Mouse (Mus musculus) liver, adult (tissue): ENCODE results near the gene St6galnac4.

ENCODE experiments used
- GATA4 ChIP-seq: IDR thresholded peaks from 2 replicates; pipeline ENCODE4 v1.6.1; 2014; ENCODE audit warnings: mild to moderate bottlenecking, low read length; ENCODE audit not compliant: insufficient replicate concordance

St6galnac4 gene

DNA sequence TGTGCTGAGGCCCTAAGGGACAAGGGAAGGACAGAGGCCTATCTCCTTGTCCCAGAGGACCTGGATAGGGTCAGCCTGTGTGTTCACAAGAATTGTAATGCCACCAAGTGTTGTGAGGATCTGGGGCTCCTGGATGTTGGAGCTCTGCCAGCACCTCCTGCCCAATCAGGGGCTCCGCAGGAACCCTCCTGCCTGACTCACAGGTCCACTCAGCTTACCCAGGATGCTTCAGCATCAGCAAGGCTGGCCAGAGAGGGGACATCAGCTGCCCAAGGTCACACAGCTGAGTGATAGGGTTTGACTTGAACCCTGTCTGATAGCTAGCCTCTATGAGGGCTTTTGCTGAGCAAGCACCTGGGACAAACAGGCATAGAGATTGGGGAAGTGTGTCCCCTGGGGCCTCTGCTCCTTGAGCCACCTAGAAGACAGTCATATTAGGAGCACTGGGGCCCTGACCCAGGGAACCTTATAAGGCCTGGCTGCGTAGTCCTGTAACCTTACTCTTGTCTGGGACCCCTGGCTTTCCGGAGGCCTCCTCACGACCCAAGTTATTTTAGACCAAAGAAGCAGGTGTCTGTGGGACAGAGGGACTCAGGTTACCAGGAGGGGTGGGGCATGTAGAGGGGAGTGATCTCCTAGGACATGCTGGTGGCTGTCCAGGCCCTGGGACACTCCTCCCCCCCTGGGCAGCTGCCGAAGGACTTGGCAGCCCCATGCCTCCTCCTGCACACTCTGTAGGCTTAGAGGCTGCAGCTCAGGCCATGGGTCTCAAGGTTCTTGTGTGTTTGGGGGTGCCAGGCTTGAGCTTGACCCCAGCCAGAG lies 39.2 kb downstream of the St6galnac4 start:
- TF ChIP-seq GATA4, result no peak

DNA sequence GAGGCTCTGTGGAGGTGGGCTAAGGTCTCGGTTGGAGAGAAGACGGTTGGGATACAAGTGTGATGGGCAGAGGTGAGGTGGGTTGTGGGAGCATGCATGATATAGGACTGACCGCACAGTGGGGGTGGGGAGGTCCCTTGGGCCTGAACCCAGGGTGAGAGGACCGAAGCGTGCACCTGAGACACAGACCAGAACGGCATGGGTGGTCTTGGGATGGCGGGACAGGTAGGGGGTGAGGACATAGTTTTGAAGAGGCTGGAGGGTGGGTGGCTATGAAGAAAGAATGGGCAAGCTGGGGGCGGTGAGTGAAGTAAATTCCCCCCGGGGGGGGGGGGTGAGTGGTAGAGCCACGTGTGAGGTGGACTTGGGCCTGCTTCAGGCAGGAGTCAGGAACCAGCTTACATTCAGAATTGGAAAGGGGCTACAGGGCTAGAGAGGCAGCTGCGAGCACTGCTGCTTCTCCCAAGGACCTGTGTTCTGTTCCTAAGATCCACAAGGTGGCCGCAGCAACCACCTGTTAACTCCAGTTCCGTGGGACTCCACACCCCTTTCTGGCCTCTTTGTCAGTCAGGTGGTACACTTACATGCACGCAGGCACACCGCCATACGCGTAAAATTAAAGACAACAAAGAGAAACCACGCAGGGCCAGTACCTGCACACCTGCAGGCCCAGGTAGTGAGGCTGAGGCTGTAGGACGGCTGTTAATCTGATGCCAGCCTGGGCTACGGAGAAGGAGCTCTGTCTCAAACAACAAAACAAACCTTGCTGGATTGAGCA lies 40.6 kb downstream of the St6galnac4 start:
- no peak for TF ChIP-seq GATA4

DNA sequence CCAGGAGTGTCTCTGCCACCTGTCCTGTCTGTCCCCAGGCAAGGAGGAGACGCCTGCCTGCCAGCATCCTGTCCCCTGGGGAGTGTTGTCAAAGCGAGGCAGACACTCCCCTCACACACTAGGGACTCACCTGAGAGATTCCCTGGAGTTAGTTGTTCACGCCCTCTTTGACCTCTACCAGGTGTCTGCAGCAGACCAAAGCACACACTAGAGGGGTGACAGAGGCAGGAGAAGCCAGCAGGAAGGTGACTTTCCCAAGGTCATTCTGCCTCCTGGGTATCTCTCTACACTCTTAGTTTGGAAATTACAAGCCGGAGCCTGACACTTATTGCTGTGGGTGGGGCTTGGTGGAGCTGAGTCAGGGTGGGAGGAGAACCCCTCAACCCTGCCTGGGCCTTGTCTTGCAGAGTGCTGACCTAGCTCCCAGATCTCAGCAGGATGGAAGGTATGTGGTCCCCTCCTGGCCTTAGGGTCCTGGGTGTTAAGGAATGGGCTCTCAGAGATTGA lies 41.2 kb downstream of the St6galnac4 start:
- no peak for TF ChIP-seq GATA4

DNA sequence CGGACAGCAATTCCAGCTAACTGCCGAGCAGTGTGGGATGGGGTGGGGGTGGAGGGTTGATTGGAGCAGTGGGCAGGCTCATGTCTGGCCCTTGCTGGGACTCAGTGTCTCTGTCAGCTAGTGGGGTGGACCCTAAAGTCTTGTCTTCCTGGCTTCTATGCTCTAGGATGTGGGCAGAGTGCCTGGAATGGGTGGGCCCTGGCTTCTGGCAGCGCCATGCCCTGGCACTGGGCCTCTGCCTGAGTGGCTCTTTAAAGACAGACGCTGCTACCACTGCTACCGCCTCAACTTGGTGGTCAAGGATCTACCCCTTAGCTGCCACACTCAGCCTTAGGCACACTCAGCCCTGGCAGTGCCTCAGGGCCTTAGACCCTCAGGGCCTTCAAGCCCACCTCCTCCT lies 41.8 kb downstream of the St6galnac4 start:
- no peak for TF ChIP-seq GATA4

DNA sequence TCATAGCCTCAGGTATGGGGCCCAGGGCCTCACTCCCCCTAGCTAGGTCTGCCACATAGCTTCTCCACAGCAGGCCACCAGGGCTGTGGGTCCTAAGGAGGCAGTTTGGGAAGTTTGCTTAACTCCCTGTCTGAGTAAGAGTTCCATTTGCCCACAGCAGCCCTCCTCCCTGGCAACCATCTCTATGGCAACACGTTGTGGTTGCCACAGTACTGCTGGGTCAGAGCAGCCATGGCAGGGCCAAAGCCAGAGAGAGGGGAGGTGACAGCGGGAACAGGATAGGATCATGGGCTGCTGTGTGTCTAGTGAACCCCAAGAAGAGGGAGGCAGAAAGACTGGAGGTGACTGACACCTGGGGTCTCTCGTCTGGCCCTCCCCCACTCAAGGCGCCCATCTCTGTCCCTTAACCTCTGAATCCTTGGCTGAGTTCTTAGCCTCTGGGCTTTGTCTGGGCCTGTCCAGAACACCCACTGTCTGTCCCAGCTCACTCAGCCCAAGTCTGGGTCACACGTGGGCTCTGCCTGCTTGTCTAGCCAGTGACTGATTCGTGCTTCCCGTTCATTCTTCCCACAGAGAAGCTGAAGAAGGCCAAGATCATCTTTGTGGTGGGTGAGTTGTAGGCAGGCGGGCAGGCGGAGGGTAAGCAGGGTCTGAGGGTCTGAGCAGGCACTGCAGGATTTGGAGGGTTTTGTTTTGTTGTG lies 42.5 kb downstream of the St6galnac4 start:
- no peak for TF ChIP-seq GATA4

DNA sequence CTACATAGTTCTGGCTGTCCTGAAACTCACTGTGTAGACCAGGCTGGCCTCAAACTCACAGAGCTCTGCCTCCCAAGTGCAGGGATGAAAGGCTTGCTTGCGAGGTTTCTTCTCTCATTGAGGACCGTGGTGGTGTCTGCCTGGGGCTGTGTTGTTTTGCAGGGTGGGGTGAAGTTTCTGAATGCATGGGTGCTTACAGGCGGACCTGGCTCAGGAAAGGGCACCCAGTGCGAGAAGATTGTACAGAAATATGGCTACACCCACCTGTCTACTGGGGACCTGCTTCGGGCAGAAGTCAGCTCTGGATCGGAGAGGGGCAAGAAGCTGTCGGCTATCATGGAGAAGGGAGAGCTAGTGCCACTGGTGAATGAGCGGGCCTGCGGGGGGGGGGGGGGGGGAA lies 43.1 kb downstream of the St6galnac4 start:
- no peak for TF ChIP-seq GATA4

DNA sequence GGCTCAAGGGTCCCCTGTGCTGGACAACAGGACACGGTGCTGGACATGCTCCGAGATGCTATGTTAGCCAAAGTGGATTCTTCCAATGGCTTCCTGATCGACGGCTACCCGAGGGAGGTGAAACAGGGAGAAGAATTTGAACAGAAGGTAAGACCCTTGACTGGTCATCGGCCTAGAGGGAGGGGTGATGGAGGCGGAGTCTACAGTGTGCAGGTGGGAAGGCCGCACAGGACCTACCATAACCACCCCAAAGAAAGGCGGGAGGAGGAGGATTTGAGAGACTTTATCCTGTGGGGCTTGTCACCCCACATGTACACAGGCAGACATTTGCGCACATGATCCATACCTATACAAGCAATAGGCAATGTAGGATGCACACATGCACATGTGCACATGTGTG lies 44.2 kb downstream of the St6galnac4 start:
- TF ChIP-seq GATA4, result no peak

DNA sequence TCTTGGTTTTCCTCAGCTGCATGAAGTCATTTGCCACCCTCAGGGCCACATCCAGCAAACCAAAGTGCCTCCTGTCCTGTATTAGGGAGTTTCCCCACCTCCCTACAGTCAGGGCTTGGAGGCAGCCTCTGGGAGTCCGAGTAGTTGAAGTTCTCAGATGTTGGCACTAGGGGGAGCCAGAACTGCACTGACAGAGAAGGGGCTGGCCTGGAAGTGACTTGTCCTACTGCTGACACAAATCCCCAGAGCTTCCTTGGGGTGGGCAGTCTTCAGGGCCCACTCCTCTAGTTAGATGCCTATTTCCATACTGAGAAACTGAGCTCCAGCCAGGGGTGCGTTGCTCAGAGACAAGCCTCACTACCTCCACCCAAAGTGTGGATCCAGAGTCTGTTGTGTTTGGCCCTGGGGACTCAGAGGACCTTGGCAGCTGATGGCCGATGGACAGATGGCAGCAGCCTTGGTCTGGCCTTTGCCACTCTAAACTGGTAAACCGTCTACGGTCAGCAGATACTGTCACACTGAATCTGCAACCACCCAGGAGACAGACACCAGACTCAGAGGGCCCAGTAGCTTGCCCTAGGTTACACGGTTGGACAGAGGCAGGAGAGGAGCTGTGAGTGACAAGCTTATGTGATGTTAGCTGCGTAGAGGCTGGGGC lies 45.0 kb downstream of the St6galnac4 start:
- TF ChIP-seq GATA4, result no peak

DNA sequence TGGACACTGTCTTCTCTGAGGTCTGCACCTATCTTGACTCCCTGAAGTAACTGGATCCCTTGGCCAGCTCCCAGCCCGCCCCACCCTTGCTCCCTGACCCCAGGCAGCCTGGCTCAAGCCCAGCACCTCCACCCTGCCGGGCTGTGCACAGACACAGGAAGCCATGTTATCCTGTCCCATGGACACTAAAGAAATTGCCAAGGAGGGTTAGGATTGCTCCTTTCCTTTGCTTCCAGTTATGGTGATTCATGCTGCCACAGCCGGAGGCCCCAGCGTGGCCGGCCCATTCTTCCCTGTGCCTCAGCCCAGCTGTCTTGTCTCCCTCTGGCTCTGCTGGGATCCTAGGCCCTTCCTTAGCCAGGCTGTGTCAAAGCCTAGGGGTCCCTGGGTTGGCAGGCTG lies 46.8 kb downstream of the St6galnac4 start:
- TF ChIP-seq GATA4, result peak; percentile 81; the same call in 1 of the 2 replicates

DNA sequence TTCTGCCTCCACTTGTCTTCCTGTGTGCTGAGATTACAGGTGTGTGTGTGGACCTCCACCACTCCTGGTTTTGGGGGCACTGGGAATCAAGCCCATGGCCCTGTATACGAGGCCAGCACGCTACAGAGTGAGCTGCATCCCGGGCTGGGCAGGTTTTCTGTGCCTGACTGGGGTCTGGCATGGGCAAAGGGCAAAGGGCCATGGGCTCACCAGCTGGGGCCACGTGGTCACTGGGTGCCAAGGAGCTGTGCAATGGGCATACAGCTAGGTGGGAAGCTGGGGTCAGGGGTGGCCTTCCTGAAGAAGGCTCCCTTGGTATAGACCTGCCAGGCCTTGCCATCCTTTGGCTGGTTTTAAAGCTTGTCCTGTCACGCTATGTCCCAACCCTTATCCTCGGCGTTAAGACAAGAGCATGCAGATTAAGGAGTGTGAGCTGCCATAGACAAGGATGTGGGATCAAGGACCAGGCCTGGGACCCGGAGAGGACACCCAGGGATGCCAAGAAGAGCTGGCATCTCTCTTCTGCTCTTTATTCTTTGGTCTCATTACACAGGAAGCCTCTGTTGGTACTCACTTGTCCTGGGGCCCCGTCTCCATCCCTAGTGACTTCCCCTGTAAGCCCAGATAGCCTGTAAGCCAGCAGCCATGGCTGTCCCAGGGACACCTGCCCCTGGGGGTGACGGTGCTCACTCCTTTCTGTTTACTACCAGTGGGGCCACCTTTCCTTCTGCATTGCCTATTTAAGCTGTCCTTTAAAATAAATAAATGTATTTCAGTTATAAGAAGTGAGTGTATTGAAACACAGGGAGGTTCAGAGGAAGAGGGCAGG lies 47.6 kb downstream of the St6galnac4 start:
- no peak for TF ChIP-seq GATA4

DNA sequence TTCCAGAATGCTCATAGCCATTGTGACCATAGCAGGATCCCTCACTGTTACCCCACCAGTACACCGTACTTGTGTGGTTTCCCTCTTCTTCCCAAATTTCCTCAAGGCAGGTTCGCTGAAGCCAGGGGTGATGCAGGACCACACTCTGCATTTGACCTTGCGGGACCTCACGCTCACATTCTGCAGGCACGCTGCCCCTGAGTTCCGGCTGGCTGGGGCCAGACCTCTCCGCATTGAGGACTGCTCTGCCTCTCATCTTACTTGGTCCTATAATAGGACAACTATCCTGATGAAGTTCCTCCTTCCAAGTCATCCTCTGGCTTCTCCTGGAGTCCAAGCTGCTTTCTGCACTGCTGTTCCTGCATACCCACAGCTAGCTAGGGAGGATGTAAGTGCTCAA lies 49.7 kb downstream of the St6galnac4 start:
- no peak for TF ChIP-seq GATA4

DNA sequence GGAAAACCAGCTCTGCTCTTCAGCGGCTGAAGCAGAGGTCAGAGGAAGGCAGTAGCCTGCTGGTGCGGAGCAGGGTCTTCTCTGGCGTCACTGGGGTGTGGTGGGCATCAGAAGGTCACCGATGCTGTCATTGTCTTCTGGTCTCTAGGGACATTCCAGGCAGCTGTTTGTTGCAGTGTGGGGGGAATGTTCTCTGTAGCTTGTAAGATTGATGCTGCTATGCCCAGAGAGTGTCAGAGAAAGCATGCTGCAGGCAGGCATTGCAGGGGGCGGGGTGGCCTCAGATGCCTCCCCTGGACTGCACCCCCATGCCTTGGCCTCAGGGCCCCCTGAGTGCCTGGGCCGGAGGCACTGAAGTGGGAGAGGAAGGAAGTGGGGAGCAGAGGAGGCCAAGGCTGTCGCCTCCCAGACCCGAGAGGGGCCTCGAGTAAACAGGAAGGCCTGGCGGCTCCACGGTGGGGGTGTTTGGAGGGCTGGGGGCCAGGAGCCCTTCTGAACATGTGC lies 50.9 kb downstream of the St6galnac4 start:
- TF ChIP-seq GATA4, result peak; percentile 92; the same call in 1 of the 2 replicates

DNA sequence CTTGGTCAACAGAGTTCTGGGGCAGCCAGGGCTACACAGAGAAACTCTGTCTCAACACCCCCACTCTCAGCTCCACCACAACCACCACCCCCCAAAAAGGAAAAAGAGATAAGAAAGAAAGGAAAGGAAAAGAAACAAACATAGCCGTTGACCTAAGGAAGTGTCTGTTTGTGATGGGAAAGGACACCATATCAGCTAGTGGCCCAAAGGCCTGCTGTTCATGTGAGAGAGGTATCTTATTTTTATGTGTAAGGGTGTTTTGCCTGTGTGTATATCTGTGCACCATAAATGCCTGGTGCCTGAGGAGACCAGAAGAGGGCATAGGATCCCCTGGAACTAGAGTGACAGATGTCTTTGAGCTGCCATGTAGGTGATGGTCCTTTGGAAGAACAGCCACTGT lies 52.7 kb downstream of the St6galnac4 start:
- peak; percentile 74; the same call in 1 of the 2 replicates for TF ChIP-seq GATA4

DNA sequence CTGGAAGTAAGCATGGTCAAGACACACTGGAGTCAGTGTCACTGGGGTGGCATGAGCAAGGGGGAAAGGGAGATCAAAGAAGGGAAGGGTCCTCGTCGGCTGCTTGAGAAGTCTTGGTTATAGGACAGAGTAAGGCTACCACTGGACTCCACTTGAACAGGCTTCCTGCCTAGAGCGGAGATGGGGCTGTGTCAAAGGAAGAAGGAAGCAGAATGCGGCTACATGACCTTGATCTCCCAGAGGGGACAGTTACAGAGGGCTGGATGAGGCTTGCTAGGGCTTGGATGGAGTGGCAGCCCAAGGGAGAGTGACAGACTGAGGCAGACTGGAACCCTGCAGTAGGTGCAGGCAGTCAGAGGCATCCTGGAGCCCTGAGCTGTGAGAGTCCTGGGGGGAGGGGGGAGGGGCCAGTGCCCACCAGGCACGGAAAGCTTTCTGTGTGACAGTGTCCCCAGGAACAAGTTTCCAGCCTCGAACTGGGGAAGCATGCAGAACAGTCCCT lies 53.7 kb downstream of the St6galnac4 start:
- TF ChIP-seq GATA4, result no peak
